Mouse (Mus musculus): ENCODE data around the gene Serpine2. TPM values are rescaled to one million over a fixed set of nuclear protein-coding genes. Genes with fewer than 3 reads are reported as not detected.

Gene Serpine2
- polyA plus RNA-seq, 1 experiment from 2014 or later: 157 TPM

DNA sequence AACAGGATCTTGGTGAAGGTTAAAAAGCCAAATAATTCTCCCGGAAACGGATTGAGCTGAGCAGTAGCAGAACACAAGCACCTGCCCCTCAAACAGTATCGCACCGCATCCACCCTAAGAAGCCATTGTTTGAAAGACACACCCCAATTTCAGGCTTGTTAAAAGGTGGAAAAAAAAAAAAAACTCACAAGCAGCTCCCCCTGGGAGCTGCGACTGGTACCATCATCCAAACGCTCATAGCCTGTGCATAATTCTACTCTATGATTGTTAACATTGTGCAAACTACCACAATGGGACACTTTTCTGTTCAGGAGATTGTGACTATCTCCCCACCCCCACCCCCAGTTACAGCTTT lies 99.1 kb downstream of the Serpine2 start:
- Histone ChIP-seq H3K9ac (0 out of 2 replicates have a peak overlapping the region, but pooled peaks have one; percentile 35), H3K9me3 (replicated peaks) (no peaks in the 10 kb centered on the region), H3K4me1 (peaks cover 24% of the 10 kb centered on the region), H3K27ac (0 out of 2 replicates have a peak overlapping the region, but pooled peaks have one; percentile 35), H3K4me3 (peak overlapping the region; percentile 84), H3K4me2 (replicated peaks) (peak overlapping the region; percentile 86), H3K36me3 (no peaks in the 10 kb centered on the region), H3K27me3 (no peaks in the 10 kb centered on the region)
- peak; percentile 59 for ATAC-seq (ENCODE audit: low FRiP score)
- WGBS: 0% methylated on average over 6 of the region's 6 CpGs

GRCm38 (mm10) chr1:79761106-79761916 lies 99.7 kb downstream of the Serpine2 start:
- Histone ChIP-seq H3K27me3 (no peaks in the 10 kb centered on the region), H3K36me3 (no peaks in the 10 kb centered on the region), H3K9ac (peak overlapping the region; percentile 87), H3K4me1 (peaks cover 26% of the 10 kb centered on the region), H3K27ac (peak overlapping the region; percentile 66), H3K9me3 (replicated peaks) (no peaks in the 10 kb centered on the region), H3K4me2 (replicated peaks) (peak overlapping the region; percentile 86), H3K4me3 (peak overlapping the region; percentile 84)
- ATAC-seq (ENCODE audit: low FRiP score): peak; percentile 97
- under 1% methylated on average over 64 of the region's 65 CpGs for WGBS

DNA sequence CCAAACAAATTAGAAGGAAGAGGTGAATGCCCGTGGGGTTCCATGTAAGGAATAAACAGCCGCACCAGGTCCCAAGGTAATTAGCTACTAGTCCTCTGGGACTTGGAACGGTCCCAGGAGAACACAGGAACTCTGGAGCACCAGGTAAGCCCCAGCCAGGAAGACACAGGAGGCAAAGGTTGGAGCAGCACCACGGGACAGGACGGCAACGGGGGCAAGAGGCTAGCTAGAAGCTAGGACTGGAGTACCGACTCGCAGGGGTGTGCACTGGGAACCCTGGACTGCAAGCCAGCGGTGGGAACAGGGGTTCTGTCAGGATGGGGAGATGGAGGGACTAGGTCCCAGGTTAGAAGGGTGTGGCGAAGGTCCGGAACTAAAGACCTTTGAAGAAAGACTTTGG lies 100.3 kb downstream of the Serpine2 start:
- Histone ChIP-seq H3K9me3 (replicated peaks) (no peaks in the 10 kb centered on the region), H3K27ac (no peak overlapping the region), H3K4me3 (peak overlapping the region; percentile 84), H3K27me3 (no peaks in the 10 kb centered on the region), H3K4me2 (replicated peaks) (peak overlapping the region; percentile 86), H3K9ac (peak overlapping the region; percentile 87), H3K4me1 (peaks cover 26% of the 10 kb centered on the region), H3K36me3 (no peaks in the 10 kb centered on the region)
- peak; percentile 20 for ATAC-seq (ENCODE audit: low FRiP score)
- WGBS: 11% methylated on average over 11 of the region's 11 CpGs

GRCm38 (mm10) chr1:79759436-79759972 lies 101.5 kb downstream of the Serpine2 start:
- no peaks in the 10 kb centered on the region for H3K27me3 ChIP-seq
- no peak for ATAC-seq (ENCODE audit: low FRiP score)
- peak overlapping the region; percentile 26; the same call in 1 of the 2 replicates for H3K4me2 ChIP-seq (replicated peaks)
- no peak overlapping the region for H3K4me3 ChIP-seq
- no peak overlapping the region for H3K27ac ChIP-seq
- peaks cover 26% of the 10 kb centered on the region for H3K4me1 ChIP-seq
- H3K36me3 ChIP-seq: no peaks in the 10 kb centered on the region
- 0 out of 2 replicates have a peak overlapping the region, but pooled peaks have one; percentile 15 for H3K9ac ChIP-seq
- 71% methylated on average over 5 of the region's 5 CpGs for WGBS
- H3K9me3 ChIP-seq (replicated peaks): no peaks in the 10 kb centered on the region

DNA sequence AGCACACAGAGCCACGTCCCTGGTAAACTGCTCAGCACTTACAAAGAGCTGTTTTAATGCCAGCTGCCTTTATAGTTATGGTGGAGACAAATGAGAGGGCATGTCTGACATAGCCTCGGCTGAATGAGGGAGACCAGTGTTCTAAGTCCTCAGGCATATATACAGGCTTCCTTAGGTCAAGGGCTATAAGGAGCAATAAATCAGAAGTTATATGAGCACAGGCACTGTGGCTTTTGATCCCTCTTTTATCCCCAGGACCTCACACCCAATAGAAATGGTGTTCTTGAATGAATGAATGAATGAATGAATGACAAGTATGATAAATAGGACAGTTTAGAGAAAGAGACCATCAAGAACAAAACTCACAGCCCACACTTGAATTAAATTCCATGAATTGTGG lies 102.0 kb downstream of the Serpine2 start:
- H3K4me1 ChIP-seq: peaks cover 26% of the 10 kb centered on the region
- 48% methylated on average over 2 of the region's 2 CpGs for WGBS

GRCm38 (mm10) chr1:79757597-79757996 lies 103.4 kb downstream of the Serpine2 start:
- H3K4me2 ChIP-seq (replicated peaks): no peak overlapping the region
- no peaks in the 10 kb centered on the region for H3K27me3 ChIP-seq
- 83% methylated on average over 4 of the region's 4 CpGs for WGBS
- H3K4me3 ChIP-seq: no peak overlapping the region
- H3K9me3 ChIP-seq (replicated peaks): no peaks in the 10 kb centered on the region
- ATAC-seq (ENCODE audit: low FRiP score): no peak
- H3K27ac ChIP-seq: no peak overlapping the region
- no peaks in the 10 kb centered on the region for H3K36me3 ChIP-seq
- peaks cover 26% of the 10 kb centered on the region for H3K4me1 ChIP-seq
- no peak overlapping the region for H3K9ac ChIP-seq

More for the DNA sequence above, 102.0 kb downstream of the Serpine2 start:
- no peaks in the 10 kb centered on the region for H3K9me3 ChIP-seq (replicated peaks)
- no peaks in the 10 kb centered on the region for H3K36me3 ChIP-seq
- H3K27me3 ChIP-seq: no peaks in the 10 kb centered on the region
- H3K4me2 ChIP-seq (replicated peaks): no peak overlapping the region
- no peak overlapping the region for H3K9ac ChIP-seq
- no peak overlapping the region for H3K27ac ChIP-seq
- no peak overlapping the region for H3K4me3 ChIP-seq
- ATAC-seq (ENCODE audit: low FRiP score): no peak

- no peak overlapping the region for H3K4me2 ChIP-seq (replicated peaks)
- ATAC-seq (ENCODE audit: low FRiP score): no peak
- no peak overlapping the region for H3K27ac ChIP-seq
- H3K9ac ChIP-seq: no peak overlapping the region
- no peaks in the 10 kb centered on the region for H3K27me3 ChIP-seq
- H3K36me3 ChIP-seq: no peaks in the 10 kb centered on the region
- no peak overlapping the region for H3K4me3 ChIP-seq
- H3K9me3 ChIP-seq (replicated peaks): no peaks in the 10 kb centered on the region
- WGBS: 55% methylated on average over 7 of the region's 7 CpGs
- peaks cover 23% of the 10 kb centered on the region for H3K4me1 ChIP-seq
Observed at GRCm38 (mm10) chr1:79757161-79757560, 103.8 kb downstream of the Serpine2 start.

- peaks cover 21% of the 10 kb centered on the region for H3K4me1 ChIP-seq
- H3K27me3 ChIP-seq: no peaks in the 10 kb centered on the region
- no peak overlapping the region for H3K9ac ChIP-seq
- 93% methylated on average over 5 of the region's 5 CpGs for WGBS
- H3K4me3 ChIP-seq: no peak overlapping the region
- no peak overlapping the region for H3K27ac ChIP-seq
- ATAC-seq (ENCODE audit: low FRiP score): no peak
- H3K9me3 ChIP-seq (replicated peaks): no peaks in the 10 kb centered on the region
- H3K4me2 ChIP-seq (replicated peaks): no peak overlapping the region
- 0 out of 2 replicates have a peak, but pooled peaks cover 5% of the 10 kb centered on the region for H3K36me3 ChIP-seq
Observed at GRCm38 (mm10) chr1:79756417-79756816, 104.6 kb downstream of the Serpine2 start.

- Histone ChIP-seq H3K27ac (no peak overlapping the region), H3K4me2 (replicated peaks) (no peak overlapping the region), H3K4me1 (peaks cover 16% of the 10 kb centered on the region), H3K27me3 (no peaks in the 10 kb centered on the region), H3K4me3 (no peak overlapping the region), H3K9ac (no peak overlapping the region), H3K9me3 (replicated peaks) (0 out of 2 replicates have a peak, but pooled peaks cover 3% of the 10 kb centered on the region), H3K36me3 (0 out of 2 replicates have a peak, but pooled peaks cover 8% of the 10 kb centered on the region)
- WGBS: 61% methylated on average over 2 of the region's 2 CpGs
- ATAC-seq (ENCODE audit: low FRiP score): no peak
Observed at GRCm38 (mm10) chr1:79755376-79755775, 105.6 kb downstream of the Serpine2 start.

GRCm38 (mm10) chr1:79754936-79755335 lies 106.0 kb downstream of the Serpine2 start:
- Histone ChIP-seq H3K27me3 (no peaks in the 10 kb centered on the region), H3K9ac (no peak overlapping the region), H3K9me3 (replicated peaks) (0 out of 2 replicates have a peak, but pooled peaks cover 4% of the 10 kb centered on the region), H3K27ac (no peak overlapping the region), H3K36me3 (0 out of 2 replicates have a peak, but pooled peaks cover 8% of the 10 kb centered on the region), H3K4me2 (replicated peaks) (no peak overlapping the region), H3K4me3 (no peak overlapping the region), H3K4me1 (peaks cover 13% of the 10 kb centered on the region)
- WGBS: 86% methylated on average over 3 of the region's 3 CpGs
- no peak for ATAC-seq (ENCODE audit: low FRiP score)

- 92% methylated on average over 3 of the region's 3 CpGs for WGBS
Observed at GRCm38 (mm10) chr1:79753456-79753855, 107.5 kb downstream of the Serpine2 start.

DNA sequence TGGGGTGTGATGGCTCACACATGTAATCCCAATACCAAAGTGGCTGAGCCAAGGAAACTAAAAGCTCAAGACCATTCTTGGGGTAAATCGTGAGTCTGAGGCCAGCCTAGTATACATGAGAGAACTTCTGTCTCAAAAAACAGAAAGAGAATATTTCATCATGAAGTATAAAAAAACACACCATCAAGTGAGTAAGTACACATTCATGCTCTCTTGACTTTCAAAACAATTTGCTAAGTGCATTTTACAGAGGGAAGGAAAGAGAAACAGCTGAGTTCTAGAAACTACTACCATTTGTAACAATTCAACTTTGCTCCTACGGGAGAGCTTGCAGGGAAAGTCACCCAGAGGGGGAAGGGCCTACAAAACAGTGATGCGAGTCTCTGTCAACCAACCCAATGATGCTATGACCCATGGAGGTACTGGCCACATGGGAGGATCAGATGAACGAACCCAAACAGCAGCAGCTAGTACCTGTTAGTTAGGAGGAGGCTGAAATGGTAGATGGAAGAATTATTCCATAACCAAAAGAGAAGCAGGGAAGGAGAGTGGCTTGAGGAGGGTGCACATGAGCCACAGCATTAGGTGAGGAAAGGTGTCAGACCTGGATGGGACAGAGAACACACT lies 108.2 kb downstream of the Serpine2 start:
- ATAC-seq (ENCODE audit: low FRiP score): no peak
- Histone ChIP-seq H3K36me3 (0 out of 2 replicates have a peak, but pooled peaks cover 8% of the 10 kb centered on the region), H3K27ac (no peak overlapping the region), H3K9ac (no peak overlapping the region), H3K9me3 (replicated peaks) (0 out of 2 replicates have a peak, but pooled peaks cover 4% of the 10 kb centered on the region), H3K4me3 (no peak overlapping the region), H3K4me2 (replicated peaks) (no peak overlapping the region), H3K27me3 (no peaks in the 10 kb centered on the region), H3K4me1 (peaks cover 8% of the 10 kb centered on the region)
- 89% methylated on average over 4 of the region's 4 CpGs for WGBS

More at GRCm38 (mm10) chr1:79753456-79753855, 107.5 kb downstream of the Serpine2 start:
- ATAC-seq (ENCODE audit: low FRiP score): no peak
- Histone ChIP-seq H3K36me3 (0 out of 2 replicates have a peak, but pooled peaks cover 8% of the 10 kb centered on the region), H3K4me2 (replicated peaks) (no peak overlapping the region), H3K9ac (no peak overlapping the region), H3K4me3 (no peak overlapping the region), H3K9me3 (replicated peaks) (0 out of 2 replicates have a peak, but pooled peaks cover 4% of the 10 kb centered on the region), H3K4me1 (peaks cover 8% of the 10 kb centered on the region), H3K27me3 (no peaks in the 10 kb centered on the region), H3K27ac (no peak overlapping the region)
